Mouse (Mus musculus) hindbrain, postnatal 0 days (tissue): ENCODE results near the gene Alkbh1. TPM values are rescaled to one million over a fixed set of nuclear protein-coding genes. Genes with fewer than 3 reads are reported as not detected.

Source experiments
- ATAC-seq: fragments of 200-750 bp; cut with Nextera tagmentation; 2 replicates; pipeline ENCODE4 v1.8.0; 2017; ENCODE audit warnings: mild to moderate bottlenecking, moderate TSS enrichment, moderate library complexity
- DNase-seq: peaks from one replicate; pipeline ENCODE4 v3.0.0-alpha.2; 2015; ENCODE audit warnings: low spot score
- H3K27ac ChIP-seq: fragments of 300-500 bp; sonication (generic); 2 replicates; pipeline ENCODE4 v1.5.1; 2014; ENCODE audit warnings: mild to moderate bottlenecking
- H3K27me3 ChIP-seq: fragments of 300-500 bp; sonication (generic); 2 replicates; pipeline ENCODE4 v1.6.1; 2014; ENCODE audit warnings: low read length, mixed read lengths; ENCODE audit not compliant: insufficient read depth
- H3K36me3 ChIP-seq: fragments of 300-500 bp; sonication (generic); 2 replicates; pipeline ENCODE4 v1.6.1; 2014; ENCODE audit warnings: low read length, mixed read lengths; ENCODE audit not compliant: insufficient read depth
- H3K4me1 ChIP-seq: fragments of 300-500 bp; sonication (generic); 2 replicates; pipeline ENCODE4 v1.6.1; 2014; ENCODE audit warnings: antibody characterized with exemption, low read length, mixed read lengths; ENCODE audit not compliant: insufficient read depth
- H3K4me2 ChIP-seq: fragments of 300-500 bp; sonication (generic); 2 replicates; pipeline ENCODE4 v1.6.1; 2014; ENCODE audit warnings: low read depth, mild to moderate bottlenecking, low read length, moderate library complexity, mixed read lengths
- H3K4me3 ChIP-seq: fragments of 300-500 bp; sonication (generic); 2 replicates; pipeline ENCODE4 v1.5.1; 2014; ENCODE audit warnings: low read length
- H3K9ac ChIP-seq: fragments of 300-500 bp; sonication (generic); replicated peaks from 2 replicates; pipeline ENCODE4 v1.6.1; 2014; ENCODE audit warnings: mild to moderate bottlenecking, low read length, moderate library complexity, mixed read lengths
- H3K9me3 ChIP-seq: fragments of 300-500 bp; sonication (generic); 2 replicates; pipeline ENCODE4 v1.6.1; 2016; ENCODE audit warnings: low read length, mixed read lengths
- CTCF ChIP-seq: IDR thresholded peaks from 2 replicates; pipeline ENCODE4 v1.5.1; 2016; ENCODE audit warnings: antibody characterized with exemption, control low read depth, low read depth
- WGBS: fragments of 180-500 bp; shearing (Covaris S2); extraction: QIAGEN DNeasy Blood & Tissue Kit; methylation state at CpG from one replicate; pipeline ENCODE4 v1.1.7; 2014; 5-methylcytosine and 5-hydroxymethylcytosine counted together
- polyA plus RNA-seq: library from polyadenylated mRNA; unstranded; fragments of >200 nt; fragmentation: Nextera tagmentation; extraction: Ambion mirVana; gene quantifications from 2 replicates; pipeline ENCODE4 v1.2.1, GENCODE M21; 2015
- total RNA-seq: library from RNA; depleted of rRNA; stranded (reverse); fragments of >200 nt; gene quantifications from 2 replicates; pipeline ENCODE4 v1.2.3, GENCODE M21; 2014

Gene Alkbh1
- total and polyA plus RNA-seq, 2 experiments from 2014 or later: 25.8 to 41.3 TPM

GRCm38 (mm10) chr12:87470263-87471136 lies 26.7 kb upstream of the Alkbh1 start:
- H3K36me3 ChIP-seq: peaks cover 19% of the 10 kb centered on the region; the same call in 1 of the 2 replicates
- no peak for TF ChIP-seq CTCF
- H3K4me1 ChIP-seq: peaks cover 10% of the 10 kb centered on the region; the same call in 1 of the 2 replicates
- no peak for DNase-seq
- peak overlapping the region; percentile 75 for H3K4me2 ChIP-seq
- H3K9me3 ChIP-seq: no peaks in the 10 kb centered on the region
- H3K27ac ChIP-seq: no peak overlapping the region
- no peak overlapping the region for H3K9ac ChIP-seq
- no peak for ATAC-seq
- H3K4me3 ChIP-seq: peak overlapping the region; percentile 69
- no peaks in the 10 kb centered on the region for H3K27me3 ChIP-seq
- whole genome bisulfite sequencing: 75% methylated on average over 7 of the region's 7 CpGs

GRCm38 (mm10) chr12:87464678-87465297 lies 21.0 kb upstream of the Alkbh1 start:
- H3K27me3 ChIP-seq: no peaks in the 10 kb centered on the region
- no peaks in the 10 kb centered on the region for H3K9me3 ChIP-seq
- DNase-seq (no peak), ATAC-seq (no peak)
- H3K4me2 ChIP-seq: no peak overlapping the region
- H3K9ac ChIP-seq: no peak overlapping the region
- no peaks in the 10 kb centered on the region for H3K4me1 ChIP-seq
- no peak overlapping the region for H3K4me3 ChIP-seq
- TF ChIP-seq CTCF: no peak
- H3K36me3 ChIP-seq: peaks cover 60% of the 10 kb centered on the region
- no peak overlapping the region for H3K27ac ChIP-seq
- WGBS: 90% methylated on average over 6 of the region's 6 CpGs

DNA sequence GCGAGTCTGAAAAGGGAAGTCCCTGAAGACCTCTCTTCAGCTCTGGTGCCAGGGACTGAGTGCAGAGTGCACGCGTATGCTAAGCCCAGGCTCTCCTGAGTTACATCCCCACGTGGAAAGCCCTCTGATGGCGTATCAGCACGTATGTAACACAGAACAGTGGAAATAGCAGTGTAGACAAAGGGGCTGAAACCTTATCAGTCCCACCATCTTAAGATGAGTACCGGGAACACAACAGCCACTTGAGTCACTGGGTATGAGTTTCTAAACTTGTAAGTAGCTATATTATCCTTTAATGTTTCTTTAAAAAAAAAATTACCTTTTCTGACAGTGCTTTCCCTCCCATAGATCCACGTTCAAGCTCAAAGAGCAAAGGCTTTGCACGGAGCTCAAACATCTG lies 5.6 kb upstream of the Alkbh1 start:
- H3K27me3 ChIP-seq: no peaks in the 10 kb centered on the region
- WGBS: 86% methylated on average over 9 of the region's 9 CpGs
- H3K4me2 ChIP-seq: no peak overlapping the region
- H3K36me3 ChIP-seq: peaks cover 61% of the 10 kb centered on the region
- no peak overlapping the region for H3K9ac ChIP-seq
- no peak for TF ChIP-seq CTCF
- no peak overlapping the region for H3K4me3 ChIP-seq
- DNase-seq (no peak), ATAC-seq (no peak)
- no peaks in the 10 kb centered on the region for H3K9me3 ChIP-seq
- H3K4me1 ChIP-seq: no peaks in the 10 kb centered on the region
- H3K27ac ChIP-seq: no peak overlapping the region

GRCm38 (mm10) chr12:87444211-87444610 lies 394 bp upstream of the Alkbh1 start:
- 5% methylated on average over 16 of the region's 16 CpGs for WGBS
- Histone ChIP-seq H3K27ac (peak overlapping the region; percentile 94; the same call in 1 of the 2 replicates), H3K4me3 (peak overlapping the region; percentile 93), H3K9me3 (no peaks in the 10 kb centered on the region), H3K4me1 (peaks cover 6% of the 10 kb centered on the region; the same call in 1 of the 2 replicates), H3K9ac (peak overlapping the region; percentile 73), H3K36me3 (peaks cover 30% of the 10 kb centered on the region), H3K27me3 (no peaks in the 10 kb centered on the region), H3K4me2 (peak overlapping the region; percentile 90)
- no peak for TF ChIP-seq CTCF
- DNase-seq (peak; percentile 41), ATAC-seq (peak; percentile 7; the same call in 1 of the 2 replicates)

- Histone ChIP-seq H3K4me1 (peaks cover 6% of the 10 kb centered on the region; the same call in 1 of the 2 replicates), H3K9me3 (no peaks in the 10 kb centered on the region), H3K27ac (peak overlapping the region; percentile 94), H3K4me3 (peak overlapping the region; percentile 93), H3K4me2 (peak overlapping the region; percentile 90), H3K9ac (peak overlapping the region; percentile 73), H3K36me3 (peaks cover 37% of the 10 kb centered on the region; the same call in 1 of the 2 replicates), H3K27me3 (no peaks in the 10 kb centered on the region)
- under 1% methylated on average over 31 of the region's 33 CpGs for WGBS
- DNase-seq (peak; percentile 70), ATAC-seq (peak; percentile 93)
- TF ChIP-seq CTCF: peak; percentile 15; the same call in 1 of the 2 replicates
Observed at GRCm38 (mm10) chr12:87443115-87443699, 610 bp downstream of the Alkbh1 start.

- DNase-seq: peak; percentile 26
- Histone ChIP-seq H3K4me1 (peaks cover 6% of the 10 kb centered on the region; the same call in 1 of the 2 replicates), H3K9me3 (no peaks in the 10 kb centered on the region), H3K36me3 (peaks cover 38% of the 10 kb centered on the region; the same call in 1 of the 2 replicates), H3K27me3 (no peaks in the 10 kb centered on the region), H3K27ac (peak overlapping the region; percentile 94; the same call in 1 of the 2 replicates), H3K4me3 (peak overlapping the region; percentile 93), H3K9ac (peak overlapping the region; percentile 73), H3K4me2 (peak overlapping the region; percentile 90)
- ATAC-seq: no peak
- TF ChIP-seq CTCF: no peak
- WGBS: 33% methylated on average over 12 of the region's 12 CpGs
Observed at GRCm38 (mm10) chr12:87442177-87443114, 1.4 kb downstream of the Alkbh1 start.
